Mouse (Mus musculus): ENCODE data around the gene Hsh2d. TPM values are rescaled to one million over a fixed set of nuclear protein-coding genes. Genes with fewer than 3 reads are reported as not detected.

The Hsh2d gene
- polyA plus RNA-seq, 1 experiment from 2014 or later, result not detected

GRCm38 (mm10) chr8:72239499-72240402 lies 50.3 kb downstream of the Hsh2d start, which contains the start of gene Ap1m1:
TSS of gene Ap1m1 (plus strand) at chr8:72240018.
- Histone ChIP-seq H3K27me3 (no peaks in the 10 kb centered on the region), H3K9me3 (replicated peaks) (no peaks in the 10 kb centered on the region), H3K27ac (peak within 1 kb of the TSS; percentile 97), H3K36me3 (peaks cover 14% of the 10 kb centered on the region), H3K4me2 (replicated peaks) (peak within 1 kb of the TSS; percentile 75), H3K4me3 (peak within 1 kb of the TSS; percentile 68), H3K4me1 (peaks cover 18% of the 10 kb centered on the region), H3K9ac (peak within 1 kb of the TSS; percentile 64)
- WGBS, result under 1% methylated on average over 54 of the region's 54 CpGs
- peak; percentile 97 for ATAC-seq (ENCODE audit: low FRiP score)

GRCm38 (mm10) chr8:72240403-72240763 lies 50.9 kb downstream of the Hsh2d start:
- under 1% methylated on average over 24 of the region's 24 CpGs for WGBS
- H3K9me3 ChIP-seq (replicated peaks), result no peaks in the 10 kb centered on the region
- H3K36me3 ChIP-seq, result peaks cover 17% of the 10 kb centered on the region
- H3K4me3 ChIP-seq, result peak overlapping the region; percentile 68
- H3K4me2 ChIP-seq (replicated peaks), result peak overlapping the region; percentile 75
- peaks cover 18% of the 10 kb centered on the region for H3K4me1 ChIP-seq
- ATAC-seq (ENCODE audit: low FRiP score), result no peak
- peak overlapping the region; percentile 64 for H3K9ac ChIP-seq
- no peaks in the 10 kb centered on the region for H3K27me3 ChIP-seq
- H3K27ac ChIP-seq, result peak overlapping the region; percentile 97

- no peak for ATAC-seq (ENCODE audit: low FRiP score)
- H3K27me3 ChIP-seq, result no peaks in the 10 kb centered on the region
- WGBS, result 69% methylated on average over 7 of the region's 7 CpGs
- peak overlapping the region; percentile 75 for H3K4me2 ChIP-seq (replicated peaks)
- H3K4me1 ChIP-seq, result peaks cover 18% of the 10 kb centered on the region
- peak overlapping the region; percentile 68 for H3K4me3 ChIP-seq
- peak overlapping the region; percentile 97 for H3K27ac ChIP-seq
- peak overlapping the region; percentile 64 for H3K9ac ChIP-seq
- peaks cover 18% of the 10 kb centered on the region for H3K36me3 ChIP-seq
- no peaks in the 10 kb centered on the region for H3K9me3 ChIP-seq (replicated peaks)
Measured at GRCm38 (mm10) chr8:72240951-72241350, 51.5 kb downstream of the Hsh2d start.

- Histone ChIP-seq H3K4me1 (peaks cover 18% of the 10 kb centered on the region), H3K4me2 (replicated peaks) (no peak overlapping the region), H3K27me3 (no peaks in the 10 kb centered on the region), H3K9me3 (replicated peaks) (no peaks in the 10 kb centered on the region), H3K4me3 (no peak overlapping the region), H3K9ac (no peak overlapping the region), H3K36me3 (peaks cover 30% of the 10 kb centered on the region), H3K27ac (no peak overlapping the region)
- 89% methylated on average over 1 of the region's 1 CpGs for WGBS
- ATAC-seq (ENCODE audit: low FRiP score), result no peak
Measured at GRCm38 (mm10) chr8:72242226-72242625, 52.8 kb downstream of the Hsh2d start.

- H3K4me3 ChIP-seq, result no peak overlapping the region
- H3K36me3 ChIP-seq, result peaks cover 48% of the 10 kb centered on the region
- WGBS, result 83% methylated on average over 2 of the region's 2 CpGs
- no peak overlapping the region for H3K9ac ChIP-seq
- peaks cover 18% of the 10 kb centered on the region for H3K4me1 ChIP-seq
- no peaks in the 10 kb centered on the region for H3K27me3 ChIP-seq
- ATAC-seq (ENCODE audit: low FRiP score), result no peak
- H3K27ac ChIP-seq, result no peak overlapping the region
- no peak overlapping the region for H3K4me2 ChIP-seq (replicated peaks)
- no peaks in the 10 kb centered on the region for H3K9me3 ChIP-seq (replicated peaks)
Measured at GRCm38 (mm10) chr8:72244610-72245009, 55.2 kb downstream of the Hsh2d start.

Other genes with a start within 250 kb of the Hsh2d start
- 17.5 and 17.8 TPM in 2 replicates for gene Zfp961, start 238.6 kb upstream of the Hsh2d start, polyA plus RNA-seq (2016; fragmentation: Nextera tagmentation; extraction: Ambion mirVana)
- gene Cyp4f18, start 180.0 kb upstream of the Hsh2d start, polyA plus RNA-seq (2016; fragmentation: Nextera tagmentation; extraction: Ambion mirVana), result 0.27 and 0.94 TPM in 2 replicates
- gene Olfr372, start 148.4 kb upstream of the Hsh2d start, polyA plus RNA-seq (2016; fragmentation: Nextera tagmentation; extraction: Ambion mirVana), result not detected in 2 replicates
- not detected in 2 replicates for gene Olfr373, start 106.5 kb upstream of the Hsh2d start, polyA plus RNA-seq (2016; fragmentation: Nextera tagmentation; extraction: Ambion mirVana)
- gene Olfr374, start 82.6 kb upstream of the Hsh2d start, polyA plus RNA-seq (2016; fragmentation: Nextera tagmentation; extraction: Ambion mirVana), result not detected in 2 replicates
- gene Tpm4, start 54.7 kb upstream of the Hsh2d start, polyA plus RNA-seq (2016; fragmentation: Nextera tagmentation; extraction: Ambion mirVana), result 420 and 456 TPM in 2 replicates
- 111 and 115 TPM in 2 replicates for gene Rab8a, start 28.4 kb upstream of the Hsh2d start, polyA plus RNA-seq (2016; fragmentation: Nextera tagmentation; extraction: Ambion mirVana)
- gene Cib3, start 23.2 kb downstream of the Hsh2d start, polyA plus RNA-seq (2016; fragmentation: Nextera tagmentation; extraction: Ambion mirVana), result not detected in 2 replicates
- gene Gm11034, start 24.0 kb downstream of the Hsh2d start, polyA plus RNA-seq (2016; fragmentation: Nextera tagmentation; extraction: Ambion mirVana), result not detected in 2 replicates
- 85.6 and 94.3 TPM in 2 replicates for gene Fam32a, start 30.1 kb downstream of the Hsh2d start, polyA plus RNA-seq (2016; fragmentation: Nextera tagmentation; extraction: Ambion mirVana)
- 194 and 197 TPM in 2 replicates for gene Ap1m1, start 50.4 kb downstream of the Hsh2d start, polyA plus RNA-seq (2016; fragmentation: Nextera tagmentation; extraction: Ambion mirVana)
- gene Gm10282, start 115.6 kb downstream of the Hsh2d start, polyA plus RNA-seq (2016; fragmentation: Nextera tagmentation; extraction: Ambion mirVana), result 19.1 and 21.2 TPM in 2 replicates
- 9.4 and 10.3 TPM in 2 replicates for gene Klf2, start 129.4 kb downstream of the Hsh2d start, polyA plus RNA-seq (2016; fragmentation: Nextera tagmentation; extraction: Ambion mirVana)
- gene Eps15l1, start 231.8 kb downstream of the Hsh2d start, polyA plus RNA-seq (2016; fragmentation: Nextera tagmentation; extraction: Ambion mirVana), result 74.3 and 74.5 TPM in 2 replicates

Data from hindbrain, embryonic 12.5 days (tissue).